Mouse (Mus musculus) hindbrain, embryonic 16.5 days (tissue): ENCODE measurements around the gene Rnf43. TPM values are rescaled to one million over a fixed set of nuclear protein-coding genes. Genes with fewer than 3 reads are reported as not detected.

Experiments used
- ATAC-seq: fragments of 200-750 bp; cut with Nextera tagmentation; 2 replicates; pipeline ENCODE4 v1.8.0; 2017; ENCODE audit warnings: moderate TSS enrichment, moderate library complexity
- H3K27ac ChIP-seq: fragments of 300-500 bp; sonication (generic); 2 replicates; pipeline ENCODE4 v1.5.1; 2014; ENCODE audit warnings: low read depth, mild to moderate bottlenecking, control low read depth, low read length, moderate library complexity
- H3K27me3 ChIP-seq: fragments of 300-500 bp; sonication (generic); replicated peaks from 2 replicates; pipeline ENCODE4 v1.6.1; 2014; ENCODE audit warnings: low read length; ENCODE audit not compliant: control insufficient read depth, insufficient read depth
- H3K36me3 ChIP-seq: fragments of 300-500 bp; sonication (generic); 2 replicates; pipeline ENCODE4 v1.6.1; 2014; ENCODE audit warnings: mild to moderate bottlenecking, low read length, moderate library complexity, mixed read lengths; ENCODE audit not compliant: control insufficient read depth, insufficient read depth
- H3K4me1 ChIP-seq: fragments of 300-500 bp; sonication (generic); 2 replicates; pipeline ENCODE4 v1.6.1; 2014; ENCODE audit warnings: low read depth, low read length; ENCODE audit not compliant: control insufficient read depth, insufficient read depth
- H3K4me2 ChIP-seq: fragments of 300-500 bp; sonication (generic); 2 replicates; pipeline ENCODE4 v1.6.1; 2014; ENCODE audit warnings: mild to moderate bottlenecking, low read length, control low read depth, moderate library complexity
- H3K4me3 ChIP-seq: fragments of 300-500 bp; sonication (generic); 2 replicates; pipeline ENCODE4 v1.5.1; 2014; ENCODE audit warnings: mild to moderate bottlenecking, low read length, control low read depth, moderate library complexity
- H3K9ac ChIP-seq: fragments of 300-500 bp; sonication (generic); 2 replicates; pipeline ENCODE4 v1.6.1; 2014; ENCODE audit warnings: low read depth, mild to moderate bottlenecking, control low read depth, low read length, moderate library complexity
- H3K9me3 ChIP-seq: fragments of 300-500 bp; sonication (generic); 2 replicates; pipeline ENCODE4 v1.6.1; 2014; ENCODE audit warnings: mild to moderate bottlenecking, low read length, moderate library complexity; ENCODE audit not compliant: control insufficient read depth
- WGBS: fragments of 180-500 bp; shearing (Covaris S2); extraction: QIAGEN DNeasy Blood & Tissue Kit; methylation state at CpG from one replicate; pipeline ENCODE4 v1.1.7; 2014; 5-methylcytosine and 5-hydroxymethylcytosine counted together
- polyA plus RNA-seq: library from polyadenylated mRNA; unstranded; fragments of >200 nt; fragmentation: Nextera tagmentation; extraction: Ambion mirVana; gene quantifications from 2 replicates; pipeline ENCODE4 v1.2.1, GENCODE M21; 2015

The Rnf43 gene
- polyA plus RNA-seq, 1 experiment from 2014 or later = 0.71 TPM

- Histone ChIP-seq H3K36me3 (no peaks in the 10 kb centered on the region), H3K4me1 (peaks cover 6% of the 10 kb centered on the region), H3K4me2 (no peak overlapping the region), H3K9ac (no peak overlapping the region), H3K27ac (no peak overlapping the region), H3K9me3 (no peaks in the 10 kb centered on the region), H3K27me3 (peaks cover 2% of the 10 kb centered on the region; the same call in 1 of the 2 replicates), H3K4me3 (no peak overlapping the region)
- ATAC-seq = no peak
- 79% methylated on average over 12 of the region's 12 CpGs for WGBS
These were observed 3.9 kb downstream of the Rnf43 start for GRCm38 (mm10) chr11:87666256-87667035.

- no peak overlapping the region for H3K4me3 ChIP-seq
- H3K27ac ChIP-seq = no peak overlapping the region
- peaks cover 2% of the 10 kb centered on the region; the same call in 1 of the 2 replicates for H3K27me3 ChIP-seq
- H3K36me3 ChIP-seq = no peaks in the 10 kb centered on the region
- H3K9me3 ChIP-seq = no peaks in the 10 kb centered on the region
- no peak for ATAC-seq
- H3K4me1 ChIP-seq = peaks cover 6% of the 10 kb centered on the region
- no peak overlapping the region for H3K4me2 ChIP-seq
- no peak overlapping the region for H3K9ac ChIP-seq
- 78% methylated on average over 4 of the region's 4 CpGs for WGBS
These were observed 4.9 kb downstream of the Rnf43 start for GRCm38 (mm10) chr11:87667107-87668090.

GRCm38 (mm10) chr11:87673282-87673681 is 10.8 kb downstream of the Rnf43 start:
- Histone ChIP-seq H3K36me3 (no peaks in the 10 kb centered on the region), H3K4me1 (no peaks in the 10 kb centered on the region), H3K9ac (no peak overlapping the region), H3K9me3 (no peaks in the 10 kb centered on the region), H3K4me2 (no peak overlapping the region), H3K27me3 (no peaks in the 10 kb centered on the region), H3K27ac (no peak overlapping the region), H3K4me3 (no peak overlapping the region)
- 90% methylated on average over 1 of the region's 1 CpGs for WGBS
- ATAC-seq = no peak

- ATAC-seq = no peak
- WGBS = 92% methylated on average over 6 of the region's 6 CpGs
- Histone ChIP-seq H3K9ac (no peak overlapping the region), H3K9me3 (no peaks in the 10 kb centered on the region), H3K36me3 (no peaks in the 10 kb centered on the region), H3K4me3 (no peak overlapping the region), H3K27ac (no peak overlapping the region), H3K27me3 (no peaks in the 10 kb centered on the region), H3K4me1 (no peaks in the 10 kb centered on the region), H3K4me2 (no peak overlapping the region)
These were observed 13.1 kb downstream of the Rnf43 start for GRCm38 (mm10) chr11:87675606-87676005.

GRCm38 (mm10) chr11:87677756-87678155 is 15.2 kb downstream of the Rnf43 start:
- Histone ChIP-seq H3K4me2 (no peak overlapping the region), H3K4me1 (no peaks in the 10 kb centered on the region), H3K9me3 (no peaks in the 10 kb centered on the region), H3K36me3 (no peaks in the 10 kb centered on the region), H3K9ac (no peak overlapping the region), H3K27ac (no peak overlapping the region), H3K4me3 (no peak overlapping the region), H3K27me3 (no peaks in the 10 kb centered on the region)
- WGBS = 39% methylated on average over 5 of the region's 5 CpGs
- no peak for ATAC-seq

- 80% methylated on average over 4 of the region's 4 CpGs for WGBS
- no peak overlapping the region for H3K4me3 ChIP-seq
- no peak overlapping the region for H3K4me2 ChIP-seq
- no peak for ATAC-seq
- H3K9me3 ChIP-seq = no peaks in the 10 kb centered on the region
- no peaks in the 10 kb centered on the region for H3K36me3 ChIP-seq
- H3K4me1 ChIP-seq = no peaks in the 10 kb centered on the region
- H3K9ac ChIP-seq = no peak overlapping the region
- H3K27ac ChIP-seq = no peak overlapping the region
- H3K27me3 ChIP-seq = no peaks in the 10 kb centered on the region
These were observed 16.0 kb downstream of the Rnf43 start for GRCm38 (mm10) chr11:87678545-87678944.

- H3K27ac ChIP-seq = no peak overlapping the region
- no peak overlapping the region for H3K9ac ChIP-seq
- H3K36me3 ChIP-seq = no peaks in the 10 kb centered on the region
- H3K4me2 ChIP-seq = no peak overlapping the region
- H3K4me1 ChIP-seq = no peaks in the 10 kb centered on the region
- H3K9me3 ChIP-seq = no peaks in the 10 kb centered on the region
- no peak overlapping the region for H3K4me3 ChIP-seq
- no peaks in the 10 kb centered on the region for H3K27me3 ChIP-seq
- no peak for ATAC-seq
- 93% methylated on average over 7 of the region's 7 CpGs for WGBS
These were observed 16.5 kb downstream of the Rnf43 start for GRCm38 (mm10) chr11:87678976-87679375.

GRCm38 (mm10) chr11:87680786-87681185 is 18.3 kb downstream of the Rnf43 start:
- no peak overlapping the region for H3K4me2 ChIP-seq
- no peak overlapping the region for H3K9ac ChIP-seq
- H3K9me3 ChIP-seq = no peaks in the 10 kb centered on the region
- WGBS = 86% methylated on average over 9 of the region's 9 CpGs
- no peaks in the 10 kb centered on the region for H3K27me3 ChIP-seq
- H3K36me3 ChIP-seq = no peaks in the 10 kb centered on the region
- no peak overlapping the region for H3K4me3 ChIP-seq
- no peak for ATAC-seq
- H3K4me1 ChIP-seq = no peaks in the 10 kb centered on the region
- H3K27ac ChIP-seq = no peak overlapping the region

- no peak overlapping the region for H3K27ac ChIP-seq
- H3K4me2 ChIP-seq = no peak overlapping the region
- no peaks in the 10 kb centered on the region for H3K36me3 ChIP-seq
- H3K4me3 ChIP-seq = no peak overlapping the region
- no peaks in the 10 kb centered on the region for H3K27me3 ChIP-seq
- H3K4me1 ChIP-seq = no peaks in the 10 kb centered on the region
- 85% methylated on average over 12 of the region's 12 CpGs for WGBS
- no peak overlapping the region for H3K9ac ChIP-seq
- ATAC-seq = no peak
- H3K9me3 ChIP-seq = no peaks in the 10 kb centered on the region
These were observed 19.6 kb downstream of the Rnf43 start for GRCm38 (mm10) chr11:87682096-87682495.
